Mouse (Mus musculus): Measurements from ENCODE around the gene Arhgap30. TPM values are rescaled to one million over a fixed set of nuclear protein-coding genes. Genes with fewer than 3 reads are reported as not detected.

The Arhgap30 gene
- polyA plus RNA-seq, 1 experiment from 2014 or later = 0.48 TPM

Other genes starting within 250 kb of the Arhgap30 start
- gene Sdhc, start 238.4 kb upstream of the Arhgap30 start, polyA plus RNA-seq (2015; fragmentation: Nextera tagmentation; extraction: Ambion mirVana) = 206 and 226 TPM in 2 replicates
- gene Mpz, start 238.2 kb upstream of the Arhgap30 start, polyA plus RNA-seq (2015; fragmentation: Nextera tagmentation; extraction: Ambion mirVana) = not detected in 2 replicates
- 7.1 and 7.9 TPM in 2 replicates for gene Pcp4l1, start 192.7 kb upstream of the Arhgap30 start, polyA plus RNA-seq (2015; fragmentation: Nextera tagmentation; extraction: Ambion mirVana)
- 0.29 and 0.48 TPM in 2 replicates for gene Nr1i3, start 175.0 kb upstream of the Arhgap30 start, polyA plus RNA-seq (2015; fragmentation: Nextera tagmentation; extraction: Ambion mirVana)
- gene Tomm40l, start 166.4 kb upstream of the Arhgap30 start, polyA plus RNA-seq (2015; fragmentation: Nextera tagmentation; extraction: Ambion mirVana) = 47.7 and 54.8 TPM in 2 replicates
- gene Apoa2, start 163.9 kb upstream of the Arhgap30 start, polyA plus RNA-seq (2015; fragmentation: Nextera tagmentation; extraction: Ambion mirVana) = 1.4 and 2.3 TPM in 2 replicates
- gene Fcer1g, start 154.6 kb upstream of the Arhgap30 start, polyA plus RNA-seq (2015; fragmentation: Nextera tagmentation; extraction: Ambion mirVana) = 15.7 and 17.6 TPM in 2 replicates
- gene Adamts4, start 138.5 kb upstream of the Arhgap30 start, polyA plus RNA-seq (2015; fragmentation: Nextera tagmentation; extraction: Ambion mirVana) = 7.2 and 7.6 TPM in 2 replicates
- 212 and 232 TPM in 2 replicates for gene Ndufs2, start 137.6 kb upstream of the Arhgap30 start, polyA plus RNA-seq (2015; fragmentation: Nextera tagmentation; extraction: Ambion mirVana)
- 111 and 114 TPM in 2 replicates for gene B4galt3, start 118.6 kb upstream of the Arhgap30 start, polyA plus RNA-seq (2015; fragmentation: Nextera tagmentation; extraction: Ambion mirVana)
- 47.6 and 49.2 TPM in 2 replicates for gene Ppox, start 107.8 kb upstream of the Arhgap30 start, polyA plus RNA-seq (2015; fragmentation: Nextera tagmentation; extraction: Ambion mirVana)
- 126 and 130 TPM in 2 replicates for gene Usp21, start 101.0 kb upstream of the Arhgap30 start, polyA plus RNA-seq (2015; fragmentation: Nextera tagmentation; extraction: Ambion mirVana)
- gene Ufc1, start 93.9 kb upstream of the Arhgap30 start, polyA plus RNA-seq (2015; fragmentation: Nextera tagmentation; extraction: Ambion mirVana) = 93.5 and 102 TPM in 2 replicates
- 55.5 and 61.7 TPM in 2 replicates for gene Dedd, start 59.8 kb upstream of the Arhgap30 start, polyA plus RNA-seq (2015; fragmentation: Nextera tagmentation; extraction: Ambion mirVana)
- 55.7 and 62.7 TPM in 2 replicates for gene Nit1, start 43.3 kb upstream of the Arhgap30 start, polyA plus RNA-seq (2015; fragmentation: Nextera tagmentation; extraction: Ambion mirVana)
- gene Pfdn2, start 43.3 kb upstream of the Arhgap30 start, polyA plus RNA-seq (2015; fragmentation: Nextera tagmentation; extraction: Ambion mirVana) = 118 and 156 TPM in 2 replicates
- 2.7 and 3.1 TPM in 2 replicates for gene Klhdc9, start 28.2 kb upstream of the Arhgap30 start, polyA plus RNA-seq (2015; fragmentation: Nextera tagmentation; extraction: Ambion mirVana)
- gene Nectin4, start 18.9 kb upstream of the Arhgap30 start, polyA plus RNA-seq (2015; fragmentation: Nextera tagmentation; extraction: Ambion mirVana) = 0.67 and 1.1 TPM in 2 replicates
- gene Usf1, start 22.4 kb downstream of the Arhgap30 start, polyA plus RNA-seq (2015; fragmentation: Nextera tagmentation; extraction: Ambion mirVana) = 207 and 226 TPM in 2 replicates
- gene Tstd1, start 29.9 kb downstream of the Arhgap30 start, polyA plus RNA-seq (2015; fragmentation: Nextera tagmentation; extraction: Ambion mirVana) = 10.1 and 11.4 TPM in 2 replicates
- 7.8 and 10.2 TPM in 2 replicates for gene F11r, start 48.6 kb downstream of the Arhgap30 start, polyA plus RNA-seq (2015; fragmentation: Nextera tagmentation; extraction: Ambion mirVana)
- gene Alyref2, start 114.5 kb downstream of the Arhgap30 start, polyA plus RNA-seq (2015; fragmentation: Nextera tagmentation; extraction: Ambion mirVana) = 32.6 and 33.2 TPM in 2 replicates
- gene Itln1, start 146.3 kb downstream of the Arhgap30 start, polyA plus RNA-seq (2015; fragmentation: Nextera tagmentation; extraction: Ambion mirVana) = not detected in 2 replicates
- gene Cd244a, start 170.2 kb downstream of the Arhgap30 start, polyA plus RNA-seq (2015; fragmentation: Nextera tagmentation; extraction: Ambion mirVana) = not detected in 2 replicates
- 0.20 TPM in 1 of 2 replicates, not detected in the other for gene Ly9, start 218.5 kb downstream of the Arhgap30 start, polyA plus RNA-seq (2015; fragmentation: Nextera tagmentation; extraction: Ambion mirVana)

Data from forebrain, embryonic 16.5 days (tissue).